Mouse (Mus musculus): ENCODE measurements around the gene Raver2. TPM values are rescaled to one million over a fixed set of nuclear protein-coding genes. Genes with fewer than 3 reads are reported as not detected.
A peak's percentile ranks its signal among the peaks of the same experiment; 100 is the strongest.

Gene Raver2
- polyA plus RNA-seq, 1 experiment: 15.7 TPM

- Histone ChIP-seq H3K4me1 (ENCODE audit: control insufficient read depth, insufficient read depth, low read length) (no peaks in the 10 kb centered on the region), H3K27ac (ENCODE audit: insufficient read depth, low read length) (no peak overlapping the region), H3K4me3 (ENCODE audit: insufficient read depth, low read length) (no peak overlapping the region)
- no peak for TF ChIP-seq POLR2A (IDR thresholded peaks at IDR 0.05; ENCODE audit: extremely low read depth, insufficient read depth, low read length)
- TF ChIP-seq CTCF (IDR thresholded peaks at IDR 0.05; ENCODE audit: extremely low read depth, insufficient read depth, low read length): no peak
Measured at GRCm38 (mm10) chr4:101144361-101144760, 75.6 kb downstream of the Raver2 start.

- H3K4me3 ChIP-seq (ENCODE audit: insufficient read depth, low read length): no peak overlapping the region
- no peak overlapping the region for H3K27ac ChIP-seq (ENCODE audit: insufficient read depth, low read length)
- H3K4me1 ChIP-seq (ENCODE audit: control insufficient read depth, insufficient read depth, low read length): no peaks in the 10 kb centered on the region
- TF ChIP-seq POLR2A (IDR thresholded peaks at IDR 0.05; ENCODE audit: extremely low read depth, insufficient read depth, low read length) (no peak), CTCF (IDR thresholded peaks at IDR 0.05; ENCODE audit: extremely low read depth, insufficient read depth, low read length) (no peak)
Measured at GRCm38 (mm10) chr4:101144790-101145189, 76.0 kb downstream of the Raver2 start.

DNA sequence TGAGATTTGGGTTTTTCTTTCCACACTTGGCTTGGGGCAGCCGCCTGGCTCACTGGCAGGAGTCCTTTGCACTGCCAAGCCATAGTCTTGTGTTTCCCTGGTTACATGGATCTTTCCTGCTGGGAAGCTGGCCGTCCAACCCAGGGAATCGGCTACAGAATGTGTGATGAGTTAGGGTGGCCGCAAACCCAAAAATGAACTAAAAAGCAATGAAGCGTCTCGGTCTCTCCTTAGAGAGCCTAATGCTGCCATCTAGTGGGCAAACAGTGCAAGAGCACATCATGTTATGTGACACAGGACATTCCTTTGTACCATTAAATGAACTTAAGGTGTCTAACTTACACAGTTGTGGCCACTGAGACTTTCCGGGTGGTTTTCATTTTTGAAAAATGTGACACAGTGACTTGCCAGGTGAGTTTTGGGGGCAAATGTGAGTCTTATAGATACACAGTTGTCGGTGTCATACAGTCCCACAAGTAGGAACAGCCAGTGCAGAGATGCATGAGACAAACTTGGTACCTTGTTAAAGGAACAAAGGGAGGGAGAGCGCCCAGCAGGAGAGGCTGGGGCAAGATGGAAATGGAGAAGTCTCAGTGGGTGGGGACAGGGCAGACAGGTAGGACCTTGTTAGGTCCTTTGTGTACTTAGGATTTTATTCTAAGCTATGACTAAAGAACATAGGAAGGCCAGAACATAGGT lies 77.4 kb downstream of the Raver2 start:
- TF ChIP-seq CTCF (IDR thresholded peaks at IDR 0.05; ENCODE audit: extremely low read depth, insufficient read depth, low read length): peak; percentile 89
- no peak for TF ChIP-seq POLR2A (IDR thresholded peaks at IDR 0.05; ENCODE audit: extremely low read depth, insufficient read depth, low read length)
- Histone ChIP-seq H3K4me1 (ENCODE audit: control insufficient read depth, insufficient read depth, low read length) (no peaks in the 10 kb centered on the region), H3K27ac (ENCODE audit: insufficient read depth, low read length) (no peak overlapping the region), H3K4me3 (ENCODE audit: insufficient read depth, low read length) (no peak overlapping the region)

DNA sequence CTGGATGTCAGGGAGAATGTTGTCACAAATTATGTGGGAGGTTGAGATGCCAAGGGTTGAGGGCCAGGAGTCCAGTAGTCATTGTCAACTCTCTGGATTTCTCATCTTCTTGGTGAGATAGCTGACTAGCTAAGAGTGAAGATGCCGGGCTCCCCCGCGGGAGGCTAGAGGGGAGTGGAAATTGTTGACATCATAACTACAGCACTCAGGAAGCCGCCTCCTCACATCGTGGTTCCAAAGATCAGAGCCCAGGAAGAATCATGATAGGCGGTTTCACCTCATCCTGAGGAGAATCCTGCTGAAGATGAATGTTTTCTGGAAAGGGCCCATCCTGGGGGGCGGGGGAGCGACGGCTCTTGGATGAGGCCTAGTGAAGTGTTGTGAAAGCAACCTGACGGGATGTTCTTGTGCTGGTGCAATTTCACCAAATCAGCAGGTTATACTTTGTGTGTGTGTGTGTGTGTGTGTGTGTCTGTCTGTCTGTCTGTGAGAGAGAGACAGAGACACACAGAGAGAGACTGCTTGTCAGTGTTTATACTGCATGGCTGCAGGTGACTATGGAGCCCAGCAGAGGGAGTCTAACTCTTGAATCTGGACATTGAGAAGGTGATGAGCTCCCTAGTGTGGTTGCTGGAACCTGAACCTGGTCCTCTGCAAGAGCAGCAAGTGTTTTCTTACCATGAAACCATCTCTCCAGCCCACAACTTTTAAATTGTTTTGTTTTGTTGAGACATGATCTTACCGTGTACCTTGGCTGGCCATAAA lies 78.3 kb downstream of the Raver2 start:
- Histone ChIP-seq H3K27ac (ENCODE audit: insufficient read depth, low read length) (no peak overlapping the region), H3K4me1 (ENCODE audit: control insufficient read depth, insufficient read depth, low read length) (no peaks in the 10 kb centered on the region), H3K4me3 (ENCODE audit: insufficient read depth, low read length) (no peak overlapping the region)
- TF ChIP-seq CTCF (IDR thresholded peaks at IDR 0.05; ENCODE audit: extremely low read depth, insufficient read depth, low read length) (no peak), POLR2A (IDR thresholded peaks at IDR 0.05; ENCODE audit: extremely low read depth, insufficient read depth, low read length) (no peak)

GRCm38 (mm10) chr4:101155541-101155940 lies 86.8 kb downstream of the Raver2 start:
- Histone ChIP-seq H3K4me3 (ENCODE audit: insufficient read depth, low read length) (no peak overlapping the region), H3K27ac (ENCODE audit: insufficient read depth, low read length) (no peak overlapping the region), H3K4me1 (ENCODE audit: control insufficient read depth, insufficient read depth, low read length) (peaks cover 5% of the 10 kb centered on the region; the same call in 1 of the 2 replicates)
- TF ChIP-seq POLR2A (IDR thresholded peaks at IDR 0.05; ENCODE audit: extremely low read depth, insufficient read depth, low read length) (no peak), CTCF (IDR thresholded peaks at IDR 0.05; ENCODE audit: extremely low read depth, insufficient read depth, low read length) (no peak)

DNA sequence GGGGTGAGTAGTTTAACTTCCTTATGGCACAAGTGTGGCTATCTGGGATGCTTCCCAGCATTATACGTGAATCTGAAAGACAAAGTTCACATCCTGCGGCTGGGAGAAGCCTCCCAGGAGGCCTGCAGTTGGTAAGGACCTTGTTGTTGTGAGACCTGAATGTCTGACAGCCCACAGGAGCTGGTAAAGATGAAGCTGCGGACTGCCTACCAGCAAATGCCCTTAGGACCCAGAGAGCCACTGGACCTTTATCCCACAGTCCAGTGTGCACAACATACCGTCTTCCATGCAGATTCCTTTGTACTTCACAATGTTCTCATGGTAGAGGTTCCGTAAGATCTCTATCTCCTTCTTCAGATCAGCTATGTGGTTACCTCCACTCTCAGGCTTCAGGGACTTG lies 88.7 kb downstream of the Raver2 start:
- TF ChIP-seq CTCF (IDR thresholded peaks at IDR 0.05; ENCODE audit: extremely low read depth, insufficient read depth, low read length) (no peak), POLR2A (IDR thresholded peaks at IDR 0.05; ENCODE audit: extremely low read depth, insufficient read depth, low read length) (no peak)
- H3K4me1 ChIP-seq (ENCODE audit: control insufficient read depth, insufficient read depth, low read length): peaks cover 5% of the 10 kb centered on the region; the same call in 1 of the 2 replicates
- H3K27ac ChIP-seq (ENCODE audit: insufficient read depth, low read length): no peak overlapping the region
- H3K4me3 ChIP-seq (ENCODE audit: insufficient read depth, low read length): no peak overlapping the region

GRCm38 (mm10) chr4:101158282-101158681 lies 89.5 kb downstream of the Raver2 start:
- H3K27ac ChIP-seq (ENCODE audit: insufficient read depth, low read length): no peak overlapping the region
- no peak overlapping the region for H3K4me3 ChIP-seq (ENCODE audit: insufficient read depth, low read length)
- peaks cover 5% of the 10 kb centered on the region; the same call in 1 of the 2 replicates for H3K4me1 ChIP-seq (ENCODE audit: control insufficient read depth, insufficient read depth, low read length)
- TF ChIP-seq CTCF (IDR thresholded peaks at IDR 0.05; ENCODE audit: extremely low read depth, insufficient read depth, low read length) (no peak), POLR2A (IDR thresholded peaks at IDR 0.05; ENCODE audit: extremely low read depth, insufficient read depth, low read length) (no peak)

DNA sequence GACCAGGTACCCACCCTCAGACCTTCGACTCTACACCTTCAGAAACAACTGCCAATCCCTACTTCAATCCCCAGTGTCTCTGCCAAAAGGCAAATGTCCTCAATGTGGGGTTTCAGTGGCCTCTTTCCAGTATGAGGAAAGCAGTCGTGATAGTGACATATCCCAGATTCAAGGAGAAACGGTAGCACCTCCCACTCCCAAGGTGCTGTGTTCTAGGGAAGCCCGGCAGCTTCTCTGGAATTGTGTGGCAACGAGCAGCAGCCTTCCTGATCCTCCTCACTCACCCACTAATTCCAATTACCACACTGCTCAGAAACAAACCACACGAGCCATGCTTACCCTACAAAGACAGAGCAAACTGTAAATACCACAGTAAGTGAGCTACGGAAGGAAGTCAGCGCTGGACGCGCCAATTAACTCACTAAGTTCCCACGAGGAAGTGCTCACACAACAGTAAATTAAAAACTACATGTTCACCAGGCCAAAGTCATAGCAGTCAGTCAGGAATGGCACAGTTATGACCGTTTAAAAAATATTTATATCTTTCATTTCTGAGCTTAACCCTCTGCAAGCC lies 90.5 kb downstream of the Raver2 start:
- Histone ChIP-seq H3K4me3 (ENCODE audit: insufficient read depth, low read length) (no peak overlapping the region), H3K4me1 (ENCODE audit: control insufficient read depth, insufficient read depth, low read length) (peaks cover 5% of the 10 kb centered on the region; the same call in 1 of the 2 replicates), H3K27ac (ENCODE audit: insufficient read depth, low read length) (no peak overlapping the region)
- no peak for TF ChIP-seq CTCF (IDR thresholded peaks at IDR 0.05; ENCODE audit: extremely low read depth, insufficient read depth, low read length)
- TF ChIP-seq POLR2A (IDR thresholded peaks at IDR 0.05; ENCODE audit: extremely low read depth, insufficient read depth, low read length): no peak

DNA sequence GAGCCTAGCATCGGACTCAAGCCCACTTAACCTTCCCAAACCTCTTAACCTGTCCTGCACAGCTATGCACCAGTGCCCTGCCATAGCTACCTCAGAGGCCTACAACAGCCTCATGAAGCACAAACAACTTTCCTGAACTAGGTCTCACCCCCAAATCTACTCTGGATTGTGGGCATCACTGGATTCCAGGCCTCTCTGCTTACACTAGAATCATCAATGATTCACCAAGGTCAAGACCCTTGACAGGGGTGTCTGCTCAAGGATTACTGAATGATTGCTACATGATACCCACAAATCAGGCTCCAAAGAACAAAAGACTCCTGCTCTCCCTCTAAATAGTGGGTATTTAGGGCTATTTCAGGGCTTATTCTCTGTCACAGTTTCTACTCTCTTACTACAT lies 92.0 kb downstream of the Raver2 start:
- Histone ChIP-seq H3K4me3 (ENCODE audit: insufficient read depth, low read length) (no peak overlapping the region), H3K27ac (ENCODE audit: insufficient read depth, low read length) (no peak overlapping the region), H3K4me1 (ENCODE audit: control insufficient read depth, insufficient read depth, low read length) (peaks cover 7% of the 10 kb centered on the region; the same call in 1 of the 2 replicates)
- TF ChIP-seq POLR2A (IDR thresholded peaks at IDR 0.05; ENCODE audit: extremely low read depth, insufficient read depth, low read length) (no peak), CTCF (IDR thresholded peaks at IDR 0.05; ENCODE audit: extremely low read depth, insufficient read depth, low read length) (no peak)
